Mouse (Mus musculus) skeletal muscle tissue, adult 2 months (tissue): ENCODE measurements around the gene Atf2.
A peak's percentile ranks its signal among the peaks of the same experiment; 100 is the strongest.
"Not testable (repeated sequence)": the region's sequence is repeated elsewhere in the genome, so short reads cannot be mapped to it uniquely, and the experiment has no call there.

Source experiments
- DNase-seq: peaks from one replicate; pipeline ENCODE4 v3.0.0-alpha.2; 2012; ENCODE audit warnings: low read depth, low spot score

Atf2 gene

DNA sequence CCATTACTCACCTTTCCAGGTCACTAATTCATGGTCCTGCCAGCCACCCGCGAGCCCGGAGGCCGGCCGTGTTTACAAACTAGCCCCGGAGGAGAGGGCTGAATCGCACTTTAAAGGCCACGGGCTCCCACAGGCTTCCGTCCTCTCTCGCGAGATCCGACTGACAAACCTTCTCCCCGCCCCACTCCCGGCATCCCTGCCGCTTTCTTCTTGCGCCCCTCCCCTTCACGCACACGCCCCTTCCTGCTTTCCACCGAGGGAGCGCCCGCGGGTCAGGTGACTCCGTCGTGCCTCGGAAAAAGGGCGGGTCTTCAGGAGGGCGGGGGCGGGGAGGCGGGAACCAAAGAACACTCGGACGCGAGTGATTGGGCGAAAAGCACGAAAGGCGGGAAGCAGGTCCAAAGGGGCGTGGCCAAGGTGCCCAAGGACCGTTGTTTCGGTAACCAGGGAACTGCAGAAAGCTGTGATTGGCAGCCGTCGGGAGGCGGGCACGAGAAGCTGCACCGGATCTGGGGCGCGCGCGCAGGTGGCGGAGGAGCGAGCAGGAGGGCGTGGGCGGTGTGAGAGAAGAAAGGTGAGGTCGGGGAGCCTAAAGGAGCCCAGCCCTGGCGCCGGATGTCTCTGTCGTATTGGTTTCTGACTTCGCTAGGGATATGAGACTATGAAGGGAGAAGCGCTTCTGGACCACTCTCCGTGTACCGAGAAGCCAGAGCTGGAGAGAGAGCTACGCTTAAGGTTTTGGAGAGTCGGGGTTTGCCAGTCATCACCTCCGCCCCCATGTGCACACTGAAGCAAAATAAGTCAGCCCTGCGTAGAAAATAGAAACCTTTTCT lies at the start of gene Atf2:
Gene Atf2 (minus strand): TSS at position 176 of the 833 bp plus-strand sequence.
- DNase-seq = peak; percentile 98

DNA sequence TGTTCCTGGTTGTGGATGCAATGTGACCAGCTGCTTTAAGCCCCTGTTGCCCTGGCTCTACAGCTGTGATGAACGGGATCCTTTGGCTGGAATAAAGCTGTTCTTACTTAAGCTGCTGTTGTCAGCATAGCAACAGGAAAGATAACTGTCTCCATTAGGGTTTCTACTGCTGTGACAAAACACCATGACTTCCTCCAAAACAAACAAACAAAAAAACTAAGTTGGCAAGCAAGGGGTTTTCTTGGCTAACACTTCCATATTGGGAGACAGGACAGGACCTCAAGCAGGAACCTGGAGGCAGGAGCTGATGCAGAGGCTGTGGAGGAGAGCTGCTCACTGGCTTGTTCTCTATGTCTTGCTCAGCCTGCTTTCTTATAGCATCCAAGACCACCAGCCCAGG lies 48.8 kb upstream of the Atf2 start:
- no peak for DNase-seq

DNA sequence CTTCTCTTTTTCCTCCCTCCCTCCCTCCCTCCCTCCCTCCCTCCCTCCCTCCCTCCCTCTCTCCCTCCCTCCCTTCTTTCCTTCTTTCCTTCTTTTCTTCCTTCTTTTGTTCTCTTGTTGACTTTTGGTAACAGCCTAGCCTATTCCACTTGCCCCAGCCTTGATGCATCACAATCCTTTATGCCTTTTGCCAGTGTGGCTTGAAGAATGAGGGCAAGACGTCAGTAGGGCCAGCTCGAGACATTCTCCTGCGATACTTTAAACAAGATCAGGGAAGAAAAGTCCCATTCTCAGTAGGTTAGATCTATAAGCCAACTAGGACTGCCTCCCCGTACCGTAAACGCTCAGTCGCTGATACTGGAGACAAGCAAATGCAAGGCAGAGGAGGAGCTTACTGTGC lies 48.0 kb upstream of the Atf2 start:
- DNase-seq = no peak

DNA sequence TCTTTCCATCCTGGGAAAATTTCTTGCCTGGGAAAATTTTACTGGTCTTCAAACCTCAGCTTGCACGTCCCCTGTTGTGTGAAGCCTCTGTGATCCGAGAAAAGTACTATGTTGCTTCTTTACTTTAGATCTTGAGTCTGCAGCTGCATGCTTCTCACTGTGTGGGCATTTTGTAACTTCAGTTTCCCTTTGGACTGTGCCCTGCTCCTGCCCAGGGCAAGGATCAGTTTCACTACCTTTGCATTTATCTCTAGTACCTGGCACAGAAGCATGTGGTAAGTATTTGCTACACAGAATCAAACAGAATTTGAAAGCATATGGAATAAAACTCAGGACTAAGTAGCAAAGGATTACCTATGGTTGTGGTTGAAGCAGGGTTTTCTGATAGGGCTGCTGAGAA lies 46.5 kb upstream of the Atf2 start:
- DNase-seq = no peak

DNA sequence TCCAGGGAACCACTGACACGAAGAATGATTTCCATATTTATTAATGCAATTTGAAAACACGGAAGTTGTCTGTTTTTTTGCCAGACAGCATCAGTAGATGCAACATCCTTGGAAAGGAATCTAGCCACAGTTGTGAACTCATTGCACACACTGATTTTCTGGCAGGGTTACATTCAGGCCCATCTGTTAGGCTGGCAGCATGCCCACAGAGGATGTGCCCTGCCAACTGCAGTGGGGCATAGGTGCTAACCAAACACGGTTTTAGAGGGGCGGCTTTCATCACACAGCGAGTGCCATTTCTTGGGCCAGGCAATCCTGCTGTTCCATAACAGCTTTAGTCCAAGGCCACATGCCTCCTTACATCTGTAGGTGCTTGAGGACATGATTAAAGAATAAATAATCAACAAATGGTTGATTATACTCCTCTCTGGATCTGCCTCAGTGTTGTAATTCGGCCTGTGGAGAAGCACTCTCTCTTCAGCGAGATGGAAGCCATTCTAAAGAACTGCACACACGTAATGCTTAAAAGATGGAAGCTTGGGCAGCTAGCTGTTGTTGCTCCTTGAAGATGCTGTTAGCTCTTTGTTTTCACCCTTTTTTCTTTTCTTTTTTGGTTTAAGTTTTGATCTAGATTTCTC lies 40.4 kb upstream of the Atf2 start:
- no peak for DNase-seq

DNA sequence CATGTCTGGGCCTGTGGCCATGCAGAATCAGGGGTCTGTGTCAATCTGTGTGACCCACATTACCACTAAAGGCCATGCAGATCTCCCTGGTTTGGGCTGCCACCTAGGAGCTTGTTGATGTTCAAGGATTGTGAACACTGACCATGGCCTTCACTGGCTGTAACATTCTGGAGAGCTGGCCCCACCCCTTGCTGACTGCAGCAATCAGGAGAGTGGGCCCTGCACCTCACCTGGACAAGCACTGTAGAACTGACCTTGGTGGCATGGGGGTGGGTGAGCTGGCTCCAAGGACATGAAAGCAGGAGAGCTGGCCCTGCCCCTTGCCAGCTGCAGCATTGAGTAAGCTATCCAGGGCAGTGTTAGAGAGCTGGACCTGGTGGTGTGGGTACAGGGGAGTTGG lies 35.3 kb upstream of the Atf2 start:
- no peak for DNase-seq

DNA sequence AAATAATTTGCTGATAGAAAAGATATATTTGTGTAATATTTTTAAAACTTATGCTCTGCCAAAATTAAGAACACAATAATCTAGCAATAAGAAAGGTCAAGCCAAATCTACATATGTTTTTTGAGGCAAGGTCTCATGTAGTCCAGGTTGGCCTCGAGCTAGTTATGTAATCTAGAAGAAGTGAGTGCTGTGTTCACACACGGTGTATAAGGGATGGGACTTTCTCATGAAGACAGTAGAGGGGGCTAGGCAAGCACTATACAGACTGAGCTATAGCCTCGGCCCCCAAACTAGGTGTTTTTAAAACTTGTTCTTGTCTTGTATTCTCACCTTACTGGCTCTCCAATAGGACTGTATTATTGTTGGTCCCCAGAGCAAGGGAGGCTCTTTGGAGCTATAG lies 33.1 kb upstream of the Atf2 start:
- DNase-seq = no peak

DNA sequence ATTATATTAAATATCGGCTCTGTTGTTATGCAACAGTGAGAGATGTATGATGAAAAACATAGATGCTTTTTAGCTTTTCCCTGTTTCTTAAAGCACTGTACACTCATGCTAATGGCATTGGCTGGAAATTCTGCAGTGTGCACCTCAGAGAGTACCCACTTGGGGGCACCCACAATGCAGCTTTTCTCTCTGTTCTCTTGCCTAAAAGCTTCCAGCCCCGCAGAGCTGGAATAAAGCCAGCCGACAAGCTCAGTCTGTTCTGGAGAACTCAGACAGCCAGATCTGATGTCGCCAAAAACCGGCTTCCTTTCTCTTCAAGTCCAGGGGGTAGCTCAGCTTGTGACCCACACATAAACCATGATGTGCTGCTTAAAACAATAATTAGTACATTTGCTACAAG lies 32.6 kb upstream of the Atf2 start:
- peak; percentile 24 for DNase-seq

DNA sequence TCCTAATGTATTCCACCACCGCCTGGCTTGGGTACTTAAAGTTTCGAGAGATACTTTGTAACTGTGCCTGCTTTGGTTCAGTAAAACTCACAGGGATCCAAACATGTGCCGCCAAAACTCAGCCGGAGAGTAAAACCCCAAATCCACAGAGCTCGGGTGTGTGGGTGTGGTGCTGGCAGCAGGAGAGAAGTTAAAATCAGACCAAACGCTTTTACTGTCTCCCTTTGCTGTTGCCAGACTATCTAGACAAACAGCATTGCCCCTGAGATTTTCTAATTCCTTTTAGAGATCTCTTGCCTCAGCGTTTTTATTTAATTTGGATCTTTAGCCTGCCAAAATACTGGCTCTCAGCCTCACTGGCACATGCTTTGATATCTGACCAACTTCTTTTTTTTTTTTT lies 27.2 kb upstream of the Atf2 start:
- peak; percentile 27 for DNase-seq

DNA sequence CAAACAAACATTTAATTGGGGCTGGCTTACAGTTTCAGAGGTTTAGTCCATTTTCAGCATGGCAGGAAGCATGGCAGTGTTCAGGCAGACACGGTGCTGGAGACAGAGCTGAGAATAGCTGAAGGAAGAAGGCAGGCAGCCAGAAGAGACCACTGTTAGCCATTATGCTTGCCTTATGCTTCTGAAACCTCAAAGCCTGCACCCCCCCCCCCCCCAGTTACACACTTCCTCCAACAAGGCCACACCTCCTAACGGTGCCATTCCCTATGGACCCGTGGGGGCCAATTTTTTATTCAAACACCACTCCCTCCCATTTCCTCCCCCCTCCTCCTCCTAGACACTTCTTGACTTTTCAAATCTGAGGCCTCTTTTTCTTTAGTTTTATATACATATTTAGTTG lies 19.8 kb upstream of the Atf2 start:
- no peak for DNase-seq

DNA sequence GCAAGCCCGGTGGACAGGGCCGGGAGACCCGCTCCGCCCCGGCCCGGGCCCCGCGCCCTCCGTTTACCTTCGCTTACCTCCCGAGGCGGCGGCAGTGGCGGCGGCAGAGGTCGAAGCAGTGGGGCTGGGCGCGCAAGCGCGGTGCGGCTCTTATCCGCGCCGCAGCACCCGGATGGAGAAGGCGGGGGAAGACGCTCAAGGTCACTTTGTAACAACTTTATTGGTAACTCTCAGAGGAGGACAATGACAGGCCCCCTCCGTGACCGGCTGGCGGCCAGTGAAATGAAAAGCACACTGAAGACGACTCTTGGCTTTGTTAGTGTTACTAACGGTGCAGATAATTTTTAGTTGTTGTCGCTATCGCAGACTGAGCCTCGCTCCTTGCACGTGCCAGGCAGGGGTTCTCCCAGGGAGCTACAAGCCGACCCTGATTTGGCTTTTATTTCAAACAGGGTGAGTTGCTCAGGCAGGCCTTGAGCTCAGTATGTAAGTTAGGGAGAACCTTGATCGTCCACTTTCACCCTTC lies 18.8 kb upstream of the Atf2 start, which contains the start of gene Atp5g3:
Gene Atp5g3 (minus strand): TSS at position 152 of the 526 bp plus-strand sequence.
- peak; percentile 93 for DNase-seq

DNA sequence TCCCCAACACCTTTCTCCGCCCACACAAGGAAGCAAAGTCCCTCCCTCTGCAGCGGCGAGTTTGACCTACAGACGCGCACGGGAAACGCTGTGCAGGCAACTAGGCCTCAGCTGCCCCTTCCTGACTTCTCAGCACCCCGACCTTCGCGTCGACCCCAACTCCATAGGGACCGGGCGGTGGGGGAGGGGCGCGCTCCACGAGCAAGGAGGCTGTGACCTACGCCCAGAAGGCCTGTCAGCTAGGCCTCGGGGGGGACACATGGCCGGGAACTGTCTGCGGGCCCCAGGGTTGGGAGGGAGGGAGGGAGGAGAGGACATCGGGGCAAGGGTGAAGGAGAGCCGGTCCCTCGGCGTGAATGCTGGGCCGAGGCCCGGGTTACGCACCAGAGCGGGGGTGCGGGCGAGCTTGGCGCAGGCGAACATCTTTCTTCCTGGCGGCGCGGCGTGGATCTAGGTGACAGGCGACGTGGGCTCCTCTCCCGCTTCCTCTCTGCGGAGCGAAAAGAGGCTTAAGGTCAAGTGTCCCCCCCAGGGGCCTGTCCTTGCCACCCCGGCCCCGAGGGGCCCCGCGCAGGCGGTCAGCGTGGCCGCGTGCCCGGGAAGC lies 18.2 kb upstream of the Atf2 start:
- DNase-seq = peak; percentile 40

DNA sequence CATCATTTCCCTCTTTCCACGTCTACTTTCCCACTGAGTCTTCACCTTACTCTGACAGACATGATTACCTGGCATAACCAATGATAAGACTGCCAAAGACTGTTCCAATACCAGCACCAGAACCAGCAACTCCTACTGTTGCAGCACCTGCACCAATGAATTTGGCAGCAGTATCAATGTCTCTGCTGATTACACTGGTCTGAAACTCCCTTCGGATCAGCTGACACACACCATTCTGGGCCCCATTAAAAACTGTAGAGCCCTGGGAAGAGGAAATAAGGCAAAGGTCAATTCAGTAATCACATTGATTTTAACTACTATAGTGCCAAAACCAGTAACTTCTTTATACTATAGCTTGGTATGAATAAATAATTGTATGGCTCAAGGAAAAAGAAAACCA lies 16.7 kb upstream of the Atf2 start:
- DNase-seq = no peak

DNA sequence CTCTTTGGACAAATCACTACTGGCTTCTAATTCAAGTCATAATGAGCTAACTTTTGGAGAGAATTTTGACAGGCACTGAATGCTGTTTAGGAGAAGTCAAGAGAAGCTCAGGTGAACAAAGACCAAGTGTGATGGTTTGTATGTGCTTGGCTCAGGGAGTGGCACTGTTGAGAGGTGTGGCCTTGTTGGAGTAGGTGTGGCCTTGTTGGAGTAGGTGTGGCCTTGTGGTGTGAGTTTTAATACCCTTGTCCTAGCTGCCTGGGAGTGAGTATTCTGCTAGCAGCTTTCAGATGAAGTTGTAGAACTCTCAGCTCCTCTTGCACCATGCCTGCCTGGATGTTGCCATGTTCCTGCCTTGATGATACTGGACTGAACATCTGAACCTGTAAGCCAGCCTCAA lies 12.2 kb upstream of the Atf2 start:
- DNase-seq = not testable (repeated sequence)

DNA sequence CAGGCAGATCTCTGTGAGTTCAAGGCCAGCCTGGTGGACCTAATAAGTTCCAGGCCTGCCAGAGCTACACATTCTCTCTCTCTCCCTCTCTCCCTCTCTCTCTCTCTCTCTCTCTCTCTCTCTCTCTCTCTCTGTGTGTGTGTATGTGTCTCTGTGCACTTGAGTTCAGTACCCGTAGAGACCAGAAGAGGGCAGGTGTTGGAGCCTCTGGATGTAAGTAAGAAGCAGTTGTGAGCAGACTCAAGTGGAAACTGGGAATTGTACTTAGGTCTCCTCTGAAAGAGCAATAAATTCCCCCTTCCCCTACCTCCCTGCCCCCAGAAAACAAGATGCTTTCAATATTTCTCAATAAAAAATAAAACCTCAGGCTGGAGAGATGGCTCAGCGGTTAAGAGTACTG lies 11.1 kb upstream of the Atf2 start:
- DNase-seq = no peak

DNA sequence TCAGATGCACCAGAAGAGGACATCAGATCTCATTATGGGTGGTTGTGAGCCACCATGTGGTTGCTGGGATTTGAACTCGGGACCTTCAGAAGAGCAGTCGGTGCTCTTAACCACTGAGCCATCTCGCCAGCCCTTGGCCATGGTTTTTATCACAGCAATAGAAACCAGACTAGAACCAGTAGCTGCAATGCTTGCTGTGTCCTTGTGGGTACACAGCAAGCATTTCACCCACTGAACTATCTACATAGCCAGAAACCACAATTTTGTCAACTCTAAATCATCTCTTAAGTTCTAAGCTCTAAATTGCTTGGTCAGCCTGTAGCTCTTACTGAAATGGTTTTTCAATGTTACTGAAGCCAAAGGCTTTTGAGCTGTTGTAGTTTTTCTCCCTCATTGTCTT lies 9.9 kb upstream of the Atf2 start:
- not testable (repeated sequence) for DNase-seq

DNA sequence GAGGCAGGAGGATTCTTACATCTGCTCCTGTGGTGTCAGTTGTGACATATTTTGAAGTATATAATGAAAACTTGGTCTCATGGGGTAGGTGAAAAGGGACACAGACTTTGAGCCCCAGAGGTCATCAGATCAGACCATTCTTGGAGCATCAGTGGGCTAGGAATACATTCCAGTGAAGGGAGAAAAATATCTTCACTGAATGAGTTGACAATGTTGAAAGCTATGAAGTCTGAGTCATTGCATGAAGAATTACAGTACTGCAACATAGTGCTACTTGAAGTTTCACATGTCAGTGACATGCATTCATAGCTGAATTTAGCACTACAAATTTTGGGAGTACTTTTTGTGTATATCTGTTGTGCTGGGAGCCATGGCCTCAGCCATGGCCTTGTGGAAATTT lies 8.7 kb upstream of the Atf2 start:
- DNase-seq = no peak

DNA sequence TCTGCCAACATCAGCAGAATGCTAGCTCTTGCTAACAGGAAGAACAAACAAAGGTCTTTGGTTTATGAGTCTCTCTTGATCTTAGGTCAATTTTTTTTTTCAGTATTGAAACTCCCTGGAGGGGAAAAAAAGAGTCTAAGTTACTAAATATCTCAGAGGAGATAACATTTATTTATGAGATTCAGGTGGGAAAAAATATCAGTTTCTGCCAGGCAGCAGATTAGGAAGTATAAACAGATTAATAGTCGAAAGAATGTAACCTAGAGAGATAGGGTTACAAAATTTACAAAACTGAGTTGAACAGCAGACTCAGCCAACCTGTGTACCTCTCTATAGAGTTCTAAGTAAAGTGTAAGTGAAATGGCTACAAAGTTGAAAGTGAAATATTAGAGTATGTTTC lies 7.9 kb upstream of the Atf2 start:
- no peak for DNase-seq

DNA sequence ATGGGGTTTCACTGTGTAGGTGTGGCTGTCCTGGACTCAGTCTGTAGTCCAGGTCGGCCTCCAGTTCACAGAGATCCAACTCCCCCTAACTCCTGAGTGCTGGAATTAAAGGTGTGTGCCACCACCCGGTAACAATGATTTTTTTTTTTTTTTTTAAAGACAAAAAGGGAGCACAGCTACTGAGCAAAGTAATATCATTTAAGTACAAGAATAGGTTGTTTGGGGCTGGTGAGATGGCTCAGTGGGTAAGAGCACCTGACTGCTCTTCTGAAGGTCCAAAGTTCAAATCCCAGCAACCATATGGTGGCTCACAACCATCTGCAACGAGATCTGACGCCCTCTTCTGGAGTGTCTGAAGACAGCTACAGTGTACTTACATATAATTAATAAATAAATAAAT lies 4.5 kb upstream of the Atf2 start:
- DNase-seq = not testable (repeated sequence)

DNA sequence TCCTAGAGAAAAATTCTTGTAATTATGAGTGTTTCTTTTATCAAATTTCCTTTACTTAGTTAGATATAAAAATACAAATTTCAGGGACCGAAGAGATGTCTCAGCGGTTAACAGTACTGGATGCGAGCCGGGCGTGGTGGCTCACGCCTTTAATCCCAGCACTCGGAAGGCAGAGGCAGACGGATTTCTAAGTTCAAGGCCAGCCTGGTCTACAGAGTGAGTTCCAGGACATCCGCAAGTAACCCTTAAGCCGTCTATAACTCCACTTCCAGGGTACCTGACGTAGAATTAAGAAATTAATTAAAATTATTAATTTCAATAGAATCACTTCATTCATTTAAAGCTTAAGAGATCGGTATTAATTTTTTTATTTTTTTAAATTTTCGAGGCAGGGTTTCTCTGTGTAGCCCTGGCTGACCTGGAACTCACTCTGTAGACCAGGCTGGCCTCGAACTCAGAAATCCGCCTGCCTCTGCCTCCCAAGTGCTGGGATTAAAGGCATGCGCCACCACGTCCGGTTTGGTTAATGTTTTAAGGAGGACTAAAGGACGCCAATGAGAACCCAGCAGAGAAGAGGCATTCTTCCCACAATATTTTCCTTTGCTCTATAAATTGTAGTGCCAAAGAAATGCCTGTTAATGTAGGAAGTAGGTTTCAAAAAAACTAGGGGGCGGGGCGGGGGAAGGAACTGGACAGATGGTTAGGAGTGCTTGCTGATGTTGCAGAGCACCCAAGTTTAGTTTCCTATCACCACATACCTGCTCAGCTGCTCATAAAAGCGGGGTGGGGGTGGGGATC lies 1.2 kb upstream of the Atf2 start:
- DNase-seq = no peak

DNA sequence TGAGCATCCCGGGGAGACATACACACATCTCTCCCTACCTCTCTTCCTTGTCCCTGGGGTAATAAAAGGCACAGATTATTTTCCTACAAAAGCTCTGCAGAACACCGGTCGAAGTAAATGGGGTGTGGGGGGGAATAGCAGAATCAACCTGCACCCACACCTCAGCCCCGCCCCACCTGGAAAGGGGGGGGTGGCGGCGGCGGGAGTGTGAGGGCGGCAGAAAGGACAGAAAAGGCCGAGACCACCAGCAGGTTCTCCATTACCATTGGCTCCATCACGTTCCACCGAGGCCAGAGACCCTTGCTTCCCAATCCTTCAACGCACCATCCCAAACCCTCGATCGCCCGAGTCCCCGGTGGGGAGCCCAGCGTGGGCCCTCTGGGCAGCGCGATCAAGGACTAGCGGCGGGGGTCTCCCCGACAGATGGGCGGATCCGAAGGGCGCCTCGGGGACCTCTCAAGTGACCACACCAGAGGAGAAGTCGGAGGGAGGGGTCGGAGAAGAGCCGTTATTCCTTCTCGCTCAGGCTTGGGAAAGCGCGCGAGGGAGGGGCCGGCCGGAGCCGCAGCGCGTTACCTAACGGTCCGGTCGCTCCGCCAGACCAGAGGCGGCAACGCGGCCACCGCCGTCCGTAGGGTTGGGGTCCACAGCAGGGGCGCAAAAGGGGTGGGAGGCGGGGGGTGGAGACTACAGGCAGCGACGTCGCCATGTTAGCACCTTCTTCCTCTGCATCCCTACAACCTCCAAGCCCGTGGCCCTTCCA lies 557 bp downstream of the Atf2 start:
- no peak for DNase-seq
